Comparison of ENCODE assay signal across 7 mouse cellular contexts in genomic region chr12:73546086-73546711, GRCm38 (mm10). TPM values are rescaled to one million over a fixed set of nuclear protein-coding genes. Genes with fewer than 3 reads are reported as not detected.
DNase-seq lines count a peak whose midpoint lies in the region; ATAC-seq and TF ChIP-seq lines count a peak whose summit lies in the region.

TSS of gene Tmem30b (minus strand) at chr12:73546392.

- TF ChIP-seq POLR2A in limb, embryonic 14.5 days (IDR thresholded peaks at IDR 0.05; ENCODE audit: borderline replicate concordance, extremely low read depth, insufficient read depth, insufficient read length) = no peak

- peaks cover 2 to 16% of the 10 kb centered on the region in 2 experiments; a peak in 2 of 4 replicates for H3K4me1 ChIP-seq in ES-E14 (ENCODE audit: control insufficient read depth in 2 of 2, insufficient read depth in 2 of 2, low read length in 2 of 2, poor library complexity in 1 of 2)
- H3K4me1 ChIP-seq in hindbrain, embryonic 12.5 days = peaks cover 14% of the 10 kb centered on the region
- H3K4me1 ChIP-seq in limb, embryonic 14.5 days (ENCODE audit: control insufficient read depth, insufficient read depth, low read length) = peaks cover 16% of the 10 kb centered on the region; the same call in 1 of the 2 replicates
- peaks cover 12% of the 10 kb centered on the region for H3K4me1 ChIP-seq in neural tube, embryonic 12.5 days

- intact Hi-C loops in left cerebral cortex, postnatal 14 days (cut with DNase I) = no loop called here

- H3K9ac ChIP-seq in ES-E14 (ENCODE audit: insufficient read depth, low read depth, low read length, poor library complexity, severe bottlenecking) = peak within 1 kb of the TSS; percentile 73
- H3K9ac ChIP-seq in hindbrain, embryonic 12.5 days = peak within 1 kb of the TSS; percentile 49
- H3K9ac ChIP-seq in limb, embryonic 14.5 days (ENCODE audit: low read depth, low read length, severe bottlenecking) = peak within 1 kb of the TSS; percentile 66
- peak within 1 kb of the TSS; percentile 38 for H3K9ac ChIP-seq in neural tube, embryonic 12.5 days

- peak within 1 kb of the TSS; percentile 69 to 78 for H3K4me3 ChIP-seq in ES-E14 (ENCODE audit: insufficient read depth in 1 of 2, low read depth in 1 of 2, low read length in 2 of 2, poor library complexity in 1 of 2, severe bottlenecking in 1 of 2)
- H3K4me3 ChIP-seq in hindbrain, embryonic 12.5 days = peak within 1 kb of the TSS; percentile 44
- H3K4me3 ChIP-seq in limb, embryonic 14.5 days (replicated peaks; ENCODE audit: low read length) = peak within 1 kb of the TSS; percentile 54
- H3K4me3 ChIP-seq in neural tube, embryonic 12.5 days = peak within 1 kb of the TSS; percentile 36

- no peak within 1 kb of the TSS for H3K27ac ChIP-seq in ES-E14 (ENCODE audit: insufficient read depth, low read depth, low read length, poor library complexity, severe bottlenecking)
- H3K27ac ChIP-seq in hindbrain, embryonic 12.5 days = no peak within 1 kb of the TSS; the same call in 1 of the 2 replicates
- H3K27ac ChIP-seq in limb, embryonic 14.5 days (replicated peaks; ENCODE audit: low read depth, low read length) = peak within 1 kb of the TSS; percentile 67
- no peak within 1 kb of the TSS for H3K27ac ChIP-seq in neural tube, embryonic 12.5 days

- peak; percentile 38 for ATAC-seq in CD4-positive, CD25-positive, alpha-beta regulatory T cell, adult 4 months
- ATAC-seq in hindbrain, embryonic 12.5 days (ENCODE audit: low FRiP score) = peak; percentile 46; the same call in 1 of the 2 replicates
- ATAC-seq in limb, embryonic 14.5 days (ENCODE audit: low FRiP score, low read depth) = peak; percentile 62
- ATAC-seq in neural tube, embryonic 12.5 days (ENCODE audit: low FRiP score, low read depth) = peak; percentile 41; the same call in 1 of the 2 replicates

- 2% methylated on average over 55 of the region's 61 CpGs for WGBS in hindbrain, embryonic 12.5 days
- under 1% methylated on average over 35 of the region's 61 CpGs for WGBS in limb, embryonic 14.5 days
- 2% methylated on average over 59 of the region's 61 CpGs for WGBS in neural tube, embryonic 12.5 days

- no peaks in the 10 kb centered on the region for H3K9me3 ChIP-seq in ES-E14 (ENCODE audit: control insufficient read depth, insufficient read depth, low read depth, low read length)
- H3K9me3 ChIP-seq in hindbrain, embryonic 12.5 days (replicated peaks) = no peaks in the 10 kb centered on the region
- no peaks in the 10 kb centered on the region for H3K9me3 ChIP-seq in limb, embryonic 14.5 days (ENCODE audit: control insufficient read depth, low read length)
- H3K9me3 ChIP-seq in neural tube, embryonic 12.5 days = no peaks in the 10 kb centered on the region

- H3K4me2 ChIP-seq in hindbrain, embryonic 12.5 days (replicated peaks) = peak within 1 kb of the TSS; percentile 59
- peak within 1 kb of the TSS; percentile 70 for H3K4me2 ChIP-seq in limb, embryonic 14.5 days (replicated peaks; ENCODE audit: low read depth, low read length, severe bottlenecking)
- H3K4me2 ChIP-seq in neural tube, embryonic 12.5 days (replicated peaks) = peak within 1 kb of the TSS; percentile 64

- in situ Hi-C loops in ES-E14 (cut with MboI; ENCODE audit: low sequenced_read_pairs in 2 of 2, unreplicated experiment in 2 of 2) = loop anchor here (25.0 kb wide), 1 partner anchor 509 kb away; no protein-coding TSS in a partner anchor

- DNase-seq in ES-E14 (ENCODE audit: low read depth, low spot score) = no peak
- no peak for DNase-seq in limb, embryonic 14.5 days (ENCODE audit: low spot score)
- DNase-seq in cerebellum, postnatal 25 days = no peak
- DNase-seq in left cerebral cortex, postnatal 14 days (ENCODE audit: low spot score in 2 of 2) = no peak

- no peaks in the 10 kb centered on the region for H3K36me3 ChIP-seq in ES-E14 (ENCODE audit: control insufficient read depth, insufficient read depth, low read length, poor library complexity, severe bottlenecking)
- no peaks in the 10 kb centered on the region for H3K36me3 ChIP-seq in hindbrain, embryonic 12.5 days
- no peaks in the 10 kb centered on the region for H3K36me3 ChIP-seq in limb, embryonic 14.5 days (ENCODE audit: control insufficient read depth, insufficient read depth, low read length)
- no peaks in the 10 kb centered on the region for H3K36me3 ChIP-seq in neural tube, embryonic 12.5 days

- peaks cover 84% of the 10 kb centered on the region for H3K27me3 ChIP-seq in hindbrain, embryonic 12.5 days
- H3K27me3 ChIP-seq in limb, embryonic 14.5 days (ENCODE audit: control insufficient read depth, insufficient read depth, low read length) = peaks cover 60% of the 10 kb centered on the region
- peaks cover 82% of the 10 kb centered on the region for H3K27me3 ChIP-seq in neural tube, embryonic 12.5 days (replicated peaks)

TF ChIP-seq in ES-E14, 5 proteins besides CTCF, POLR2A, EP300 and RAD21:
- TF ChIP-seq ZNF384 (IDR thresholded peaks at IDR 0.05; ENCODE audit: low read depth, low read length) (no peak), CHD2 (IDR thresholded peaks at IDR 0.05; ENCODE audit: low read depth, low read length) (no peak), ZC3H11A (IDR thresholded peaks at IDR 0.05; ENCODE audit: borderline replicate concordance, low read depth, low read length) (no peak), HCFC1 (IDR thresholded peaks at IDR 0.05; ENCODE audit: borderline replicate concordance, insufficient read depth, low read length) (no peak), MAFK (IDR thresholded peaks at IDR 0.05; ENCODE audit: insufficient read depth, low read depth, low read length) (no peak)

RNA-seq across cellular contexts. Expression of gene Tmem30b, which starts in this region (rescaled TPM):
- under 1 TPM; 0.22 to 0.27 TPM for polyA plus RNA-seq in CD4-positive, CD25-positive, alpha-beta regulatory T cell, adult 4 months (2017; shearing (Covaris generic))
- total RNA-seq in ES-E14 (2012; rRNA removed) = 3.4 and 6.3 TPM in 2 replicates
- 5.7 and 7.1 TPM in 2 replicates for polyA plus RNA-seq in hindbrain, embryonic 12.5 days (2016; fragmentation: Nextera tagmentation; extraction: Ambion mirVana)
- 13.8 and 19.8 TPM in 2 replicates for polyA plus RNA-seq in limb, embryonic 14.5 days (2012; rRNA removed)
- 16.9 and 17.0 TPM in 2 replicates for polyA plus RNA-seq in limb, embryonic 14.5 days (2014; fragmentation: Nextera tagmentation; extraction: Ambion mirVana)
- 1.8 and 2.9 TPM in 2 replicates for polyA plus RNA-seq in neural tube, embryonic 12.5 days (2016; fragmentation: Nextera tagmentation; extraction: Ambion mirVana)
- under 1 TPM; 0.17 to 0.20 TPM for total RNA-seq in left cerebral cortex, postnatal 14 days (2021)

Comparison
In these comparisons a context has a peak if more than half of its experiments do, and no peak if none do; other contexts are left out.
1. Peak in ATAC-seq in CD4-positive, CD25-positive, alpha-beta regulatory T cell, adult 4 months; RNA of the gene not detected or under 1 TPM.